Mouse (Mus musculus): Measurements from ENCODE around the gene Gm47791. TPM values are rescaled to one million over a fixed set of nuclear protein-coding genes. Genes with fewer than 3 reads are reported as not detected.
A peak's percentile ranks its signal among the peaks of the same experiment; 100 is the strongest.

Gm47791 gene
- polyA plus RNA-seq, 1 experiment from 2014 or later, result not detected

DNA sequence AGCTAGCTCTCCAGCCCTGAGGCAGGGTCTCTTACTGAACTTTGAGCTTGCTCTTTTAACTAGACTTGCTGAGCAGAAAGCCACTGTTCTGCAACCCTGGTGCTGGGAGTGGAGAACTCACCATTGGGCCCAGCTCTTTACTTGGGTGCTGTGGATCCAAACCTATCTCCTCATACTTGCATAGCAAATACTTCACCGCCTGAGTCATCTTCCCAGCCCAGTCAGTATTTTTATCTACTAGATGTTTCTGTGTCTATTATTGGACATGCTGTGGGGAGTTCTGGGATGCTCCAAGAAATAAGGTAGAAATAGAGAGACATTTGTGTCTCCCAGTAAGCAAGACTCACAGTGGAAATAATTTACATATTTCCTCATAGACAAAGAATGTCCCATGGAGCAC is 33.0 kb upstream of the Gm47791 start:
- ATAC-seq (ENCODE audit: low FRiP score, low TSS enrichment), result no peak
- 97% methylated on average over 1 of the region's 1 CpGs for WGBS

DNA sequence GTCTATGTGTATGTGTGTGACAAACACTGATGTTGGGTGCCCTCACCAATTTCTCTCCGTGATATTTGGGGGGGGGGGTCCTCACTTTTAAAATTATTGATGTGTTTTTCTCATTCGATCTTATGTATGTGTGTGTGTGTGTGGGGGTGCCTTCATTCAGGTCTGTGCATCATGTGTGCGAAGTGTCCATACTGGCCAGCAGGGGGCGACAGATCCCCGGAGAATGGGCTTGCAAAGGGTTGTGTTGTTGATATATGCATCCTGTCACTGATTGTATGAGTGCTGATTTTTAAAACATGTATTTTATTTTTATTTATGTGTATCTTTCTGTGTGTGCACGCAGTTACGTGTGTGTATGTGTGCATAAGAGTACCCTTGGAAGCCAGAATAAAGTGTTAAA is 32.6 kb upstream of the Gm47791 start:
- Histone ChIP-seq H3K27me3 (ENCODE audit: control insufficient read depth, insufficient read depth, low read length) (no peaks in the 10 kb centered on the region), H3K4me1 (ENCODE audit: control insufficient read depth, insufficient read depth, low read length) (0 out of 2 replicates have a peak, but pooled peaks cover under 1% of the 10 kb centered on the region), H3K4me2 (replicated peaks; ENCODE audit: low read depth, low read length) (no peak overlapping the region), H3K27ac (ENCODE audit: low read depth, low read length) (no peak overlapping the region), H3K36me3 (ENCODE audit: control insufficient read depth, insufficient read depth, low read length) (no peaks in the 10 kb centered on the region), H3K9me3 (ENCODE audit: control insufficient read depth, low read length) (no peaks in the 10 kb centered on the region), H3K4me3 (ENCODE audit: low read length) (no peak overlapping the region), H3K9ac (ENCODE audit: low read depth, low read length) (no peak overlapping the region)
- no peak for ATAC-seq (ENCODE audit: low FRiP score, low TSS enrichment)
- WGBS, result 84% methylated on average over 7 of the region's 7 CpGs

More for the DNA sequence above, 33.0 kb upstream of the Gm47791 start:
- Histone ChIP-seq H3K36me3 (ENCODE audit: control insufficient read depth, insufficient read depth, low read length) (no peaks in the 10 kb centered on the region), H3K4me3 (ENCODE audit: low read length) (no peak overlapping the region), H3K4me2 (replicated peaks; ENCODE audit: low read depth, low read length) (no peak overlapping the region), H3K27ac (ENCODE audit: low read depth, low read length) (no peak overlapping the region), H3K9me3 (ENCODE audit: control insufficient read depth, low read length) (no peaks in the 10 kb centered on the region), H3K9ac (ENCODE audit: low read depth, low read length) (no peak overlapping the region), H3K4me1 (ENCODE audit: control insufficient read depth, insufficient read depth, low read length) (0 out of 2 replicates have a peak, but pooled peaks cover 5% of the 10 kb centered on the region), H3K27me3 (ENCODE audit: control insufficient read depth, insufficient read depth, low read length) (no peaks in the 10 kb centered on the region)

DNA sequence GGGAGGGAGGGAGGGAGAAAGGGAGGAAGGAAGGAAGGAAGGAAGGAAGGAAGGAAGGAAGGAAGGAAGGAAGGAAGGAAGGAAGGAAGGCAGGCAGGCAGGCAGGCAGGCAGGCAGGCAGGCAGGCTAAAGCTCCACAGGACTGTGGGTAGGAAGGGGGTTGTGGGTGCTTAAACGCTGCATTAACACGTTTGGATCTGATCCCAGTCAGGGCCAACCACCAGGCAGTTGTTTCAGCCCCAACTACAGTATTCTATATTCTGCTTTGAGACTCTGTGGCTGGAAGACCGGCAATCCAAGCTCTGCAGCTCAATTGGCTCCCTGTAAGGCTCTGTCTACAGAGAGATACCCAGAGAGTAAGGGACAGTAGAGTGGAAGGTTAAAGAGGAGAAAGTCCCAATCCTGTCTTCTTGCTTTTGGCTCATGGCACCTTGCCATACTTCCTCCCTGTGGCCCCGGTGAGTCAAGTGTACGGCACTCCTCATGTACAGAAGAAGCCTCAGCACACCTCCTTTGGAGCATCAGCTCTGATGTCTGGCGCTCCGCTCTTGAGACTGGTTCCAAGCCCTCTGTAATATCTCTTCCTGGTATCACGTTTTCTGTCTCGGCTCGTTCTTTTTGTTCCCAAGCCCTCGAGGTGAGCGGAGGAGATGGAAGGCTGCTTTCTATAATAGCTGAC is 30.2 kb upstream of the Gm47791 start:
- no peaks in the 10 kb centered on the region for H3K36me3 ChIP-seq (ENCODE audit: control insufficient read depth, insufficient read depth, low read length)
- no peaks in the 10 kb centered on the region for H3K9me3 ChIP-seq (ENCODE audit: control insufficient read depth, low read length)
- WGBS, result 80% methylated on average over 12 of the region's 12 CpGs
- H3K27me3 ChIP-seq (ENCODE audit: control insufficient read depth, insufficient read depth, low read length), result no peaks in the 10 kb centered on the region
- ATAC-seq (ENCODE audit: low FRiP score, low TSS enrichment), result no peak
- H3K9ac ChIP-seq (ENCODE audit: low read depth, low read length), result no peak overlapping the region
- H3K4me1 ChIP-seq (ENCODE audit: control insufficient read depth, insufficient read depth, low read length), result no peaks in the 10 kb centered on the region
- H3K4me2 ChIP-seq (replicated peaks; ENCODE audit: low read depth, low read length), result no peak overlapping the region
- H3K4me3 ChIP-seq (ENCODE audit: low read length), result no peak overlapping the region
- H3K27ac ChIP-seq (ENCODE audit: low read depth, low read length), result no peak overlapping the region

DNA sequence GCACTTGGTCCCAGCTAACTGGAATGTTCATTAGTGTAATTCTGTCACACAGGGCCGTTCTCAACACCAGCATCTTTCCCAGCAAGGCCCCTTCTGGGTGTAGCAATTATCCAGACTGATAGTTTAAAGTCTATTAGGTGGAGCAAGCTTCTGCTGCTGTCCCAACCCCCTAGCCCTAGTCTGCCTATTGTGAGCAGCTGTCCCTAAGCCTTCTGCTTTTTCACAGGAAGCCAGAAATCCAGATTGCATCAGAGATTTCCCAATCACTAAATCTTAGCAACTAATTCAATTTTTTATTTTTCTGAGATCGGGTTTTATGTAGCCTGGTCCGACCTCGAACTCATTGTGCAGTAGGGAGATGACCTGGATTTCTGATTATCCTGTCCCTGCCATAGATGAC is 27.9 kb upstream of the Gm47791 start:
- Histone ChIP-seq H3K4me3 (ENCODE audit: low read length) (no peak overlapping the region), H3K36me3 (ENCODE audit: control insufficient read depth, insufficient read depth, low read length) (no peaks in the 10 kb centered on the region), H3K9ac (ENCODE audit: low read depth, low read length) (no peak overlapping the region), H3K27me3 (ENCODE audit: control insufficient read depth, insufficient read depth, low read length) (no peaks in the 10 kb centered on the region), H3K4me1 (ENCODE audit: control insufficient read depth, insufficient read depth, low read length) (no peaks in the 10 kb centered on the region; the same call in 1 of the 2 replicates), H3K9me3 (ENCODE audit: control insufficient read depth, low read length) (no peaks in the 10 kb centered on the region), H3K4me2 (replicated peaks; ENCODE audit: low read depth, low read length) (no peak overlapping the region), H3K27ac (ENCODE audit: low read depth, low read length) (no peak overlapping the region)
- ATAC-seq (ENCODE audit: low FRiP score, low TSS enrichment), result no peak
- 73% methylated on average over 4 of the region's 4 CpGs for WGBS

- no peaks in the 10 kb centered on the region for H3K36me3 ChIP-seq (ENCODE audit: control insufficient read depth, insufficient read depth, low read length)
- ATAC-seq (ENCODE audit: low FRiP score, low TSS enrichment), result no peak
- no peak overlapping the region for H3K9ac ChIP-seq (ENCODE audit: low read depth, low read length)
- H3K9me3 ChIP-seq (ENCODE audit: control insufficient read depth, low read length), result no peaks in the 10 kb centered on the region
- H3K27me3 ChIP-seq (ENCODE audit: control insufficient read depth, insufficient read depth, low read length), result no peaks in the 10 kb centered on the region
- no peaks in the 10 kb centered on the region; the same call in 1 of the 2 replicates for H3K4me1 ChIP-seq (ENCODE audit: control insufficient read depth, insufficient read depth, low read length)
- H3K4me3 ChIP-seq (ENCODE audit: low read length), result no peak overlapping the region
- 28% methylated on average over 5 of the region's 5 CpGs for WGBS
- no peak overlapping the region for H3K27ac ChIP-seq (ENCODE audit: low read depth, low read length)
- no peak overlapping the region for H3K4me2 ChIP-seq (replicated peaks; ENCODE audit: low read depth, low read length)
Measured at GRCm38 (mm10) chr1:82798304-82798703, 27.3 kb upstream of the Gm47791 start.

DNA sequence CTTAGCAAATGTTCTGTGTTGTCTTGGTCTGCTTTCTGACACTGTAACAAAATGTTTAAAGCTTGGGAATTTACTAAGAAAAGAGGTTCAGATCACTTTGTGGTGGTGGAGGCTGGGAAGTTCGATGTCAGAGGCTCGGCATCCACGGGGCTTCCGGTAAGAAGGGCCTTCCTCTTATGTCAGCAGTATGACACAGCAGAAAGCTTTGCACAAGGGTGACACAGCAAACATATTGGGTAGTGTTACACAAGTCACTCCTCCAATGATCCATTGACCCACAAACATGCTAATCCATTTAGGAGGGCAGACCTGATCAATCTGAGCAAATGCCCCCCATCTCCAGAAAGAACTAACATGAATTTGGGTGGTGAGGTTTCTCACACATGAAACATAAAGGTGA is 26.0 kb upstream of the Gm47791 start:
- Histone ChIP-seq H3K27ac (ENCODE audit: low read depth, low read length) (no peak overlapping the region), H3K4me1 (ENCODE audit: control insufficient read depth, insufficient read depth, low read length) (no peaks in the 10 kb centered on the region; the same call in 1 of the 2 replicates), H3K9ac (ENCODE audit: low read depth, low read length) (no peak overlapping the region), H3K4me2 (replicated peaks; ENCODE audit: low read depth, low read length) (no peak overlapping the region), H3K9me3 (ENCODE audit: control insufficient read depth, low read length) (no peaks in the 10 kb centered on the region), H3K27me3 (ENCODE audit: control insufficient read depth, insufficient read depth, low read length) (no peaks in the 10 kb centered on the region), H3K4me3 (ENCODE audit: low read length) (no peak overlapping the region), H3K36me3 (ENCODE audit: control insufficient read depth, insufficient read depth, low read length) (no peaks in the 10 kb centered on the region)
- no peak for ATAC-seq (ENCODE audit: low FRiP score, low TSS enrichment)
- 87% methylated on average over 4 of the region's 4 CpGs for WGBS

DNA sequence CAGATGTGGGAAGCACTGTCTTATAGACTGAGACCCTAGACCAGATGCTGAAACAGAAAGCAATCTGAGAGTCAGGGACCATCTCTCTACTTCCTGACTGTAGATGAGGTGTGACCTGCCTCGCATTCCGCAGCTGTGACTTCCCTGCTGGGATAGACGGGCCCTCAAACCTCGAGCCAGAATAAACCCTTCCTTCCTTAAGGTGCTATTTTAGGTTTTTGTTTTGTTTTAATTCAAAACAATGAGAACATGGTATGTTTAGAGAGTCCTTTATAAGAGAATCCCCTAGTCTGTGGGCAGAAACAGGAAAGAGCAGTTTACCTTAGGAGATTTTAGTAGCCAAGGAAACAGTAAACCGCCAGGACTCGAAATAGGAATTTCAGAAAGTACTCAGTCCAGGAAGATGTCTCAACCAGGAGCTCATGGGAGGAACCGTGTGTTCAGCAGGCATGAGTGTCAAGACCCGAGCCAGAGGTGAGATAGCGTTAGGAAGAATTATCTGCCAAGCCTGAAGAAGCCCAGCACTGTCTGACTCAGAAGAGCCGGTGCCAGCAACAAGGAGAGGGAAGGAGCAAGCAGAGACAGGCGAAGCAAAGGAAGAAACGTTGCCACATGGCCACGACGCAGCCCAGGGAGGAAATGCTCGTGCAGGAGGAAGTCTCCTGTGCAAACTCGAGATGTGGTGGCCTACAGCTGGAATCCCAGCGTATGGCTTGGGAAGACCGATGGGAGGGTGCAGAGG is 24.8 kb upstream of the Gm47791 start:
- Histone ChIP-seq H3K9me3 (ENCODE audit: control insufficient read depth, low read length) (no peaks in the 10 kb centered on the region), H3K4me3 (ENCODE audit: low read length) (no peak overlapping the region), H3K27me3 (ENCODE audit: control insufficient read depth, insufficient read depth, low read length) (no peaks in the 10 kb centered on the region), H3K36me3 (ENCODE audit: control insufficient read depth, insufficient read depth, low read length) (no peaks in the 10 kb centered on the region), H3K9ac (ENCODE audit: low read depth, low read length) (no peak overlapping the region), H3K4me1 (ENCODE audit: control insufficient read depth, insufficient read depth, low read length) (no peaks in the 10 kb centered on the region; the same call in 1 of the 2 replicates), H3K27ac (ENCODE audit: low read depth, low read length) (peak overlapping the region; percentile 26; the same call in 1 of the 2 replicates), H3K4me2 (replicated peaks; ENCODE audit: low read depth, low read length) (no peak overlapping the region)
- peak; percentile 50 for ATAC-seq (ENCODE audit: low FRiP score, low TSS enrichment)
- 61% methylated on average over 18 of the region's 18 CpGs for WGBS

DNA sequence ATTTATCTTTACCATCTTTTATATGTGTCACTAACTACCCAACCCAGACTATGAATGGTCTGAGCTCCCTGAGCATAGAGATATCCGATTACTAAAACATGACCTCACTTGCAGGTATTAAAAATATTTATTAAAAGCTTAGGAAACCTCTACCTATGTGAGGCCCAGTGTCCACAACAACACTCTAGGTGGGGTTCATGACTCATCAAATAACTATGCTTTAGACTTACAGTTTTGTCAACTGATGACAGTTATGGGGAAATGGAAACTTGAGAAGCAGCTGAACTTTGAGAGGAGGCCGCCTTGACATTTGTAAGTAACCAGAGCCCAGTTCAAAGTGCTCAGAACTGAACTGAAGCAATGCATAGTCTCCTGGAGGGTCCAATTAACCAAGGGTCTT is 24.2 kb upstream of the Gm47791 start:
- 57% methylated on average over 2 of the region's 2 CpGs for WGBS
- no peaks in the 10 kb centered on the region for H3K9me3 ChIP-seq (ENCODE audit: control insufficient read depth, low read length)
- no peak overlapping the region for H3K9ac ChIP-seq (ENCODE audit: low read depth, low read length)
- H3K4me2 ChIP-seq (replicated peaks; ENCODE audit: low read depth, low read length), result no peak overlapping the region
- no peaks in the 10 kb centered on the region; the same call in 1 of the 2 replicates for H3K4me1 ChIP-seq (ENCODE audit: control insufficient read depth, insufficient read depth, low read length)
- no peaks in the 10 kb centered on the region for H3K36me3 ChIP-seq (ENCODE audit: control insufficient read depth, insufficient read depth, low read length)
- no peak overlapping the region for H3K27ac ChIP-seq (ENCODE audit: low read depth, low read length)
- H3K27me3 ChIP-seq (ENCODE audit: control insufficient read depth, insufficient read depth, low read length), result no peaks in the 10 kb centered on the region
- no peak overlapping the region for H3K4me3 ChIP-seq (ENCODE audit: low read length)
- ATAC-seq (ENCODE audit: low FRiP score, low TSS enrichment), result 0 out of 2 replicates have a peak, but pooled peaks have one; percentile 29

GRCm38 (mm10) chr1:82793986-82794385 is 22.9 kb upstream of the Gm47791 start:
- H3K9me3 ChIP-seq (ENCODE audit: control insufficient read depth, low read length), result no peaks in the 10 kb centered on the region
- no peaks in the 10 kb centered on the region for H3K27me3 ChIP-seq (ENCODE audit: control insufficient read depth, insufficient read depth, low read length)
- no peaks in the 10 kb centered on the region for H3K36me3 ChIP-seq (ENCODE audit: control insufficient read depth, insufficient read depth, low read length)
- H3K27ac ChIP-seq (ENCODE audit: low read depth, low read length), result no peak overlapping the region
- H3K4me1 ChIP-seq (ENCODE audit: control insufficient read depth, insufficient read depth, low read length), result no peaks in the 10 kb centered on the region; the same call in 1 of the 2 replicates
- no peak overlapping the region for H3K4me2 ChIP-seq (replicated peaks; ENCODE audit: low read depth, low read length)
- H3K4me3 ChIP-seq (ENCODE audit: low read length), result no peak overlapping the region
- WGBS, result 69% methylated on average over 4 of the region's 4 CpGs
- ATAC-seq (ENCODE audit: low FRiP score, low TSS enrichment), result no peak
- no peak overlapping the region for H3K9ac ChIP-seq (ENCODE audit: low read depth, low read length)

All from kidney, embryonic 14.5 days (tissue).